In the genomic region with DNA sequence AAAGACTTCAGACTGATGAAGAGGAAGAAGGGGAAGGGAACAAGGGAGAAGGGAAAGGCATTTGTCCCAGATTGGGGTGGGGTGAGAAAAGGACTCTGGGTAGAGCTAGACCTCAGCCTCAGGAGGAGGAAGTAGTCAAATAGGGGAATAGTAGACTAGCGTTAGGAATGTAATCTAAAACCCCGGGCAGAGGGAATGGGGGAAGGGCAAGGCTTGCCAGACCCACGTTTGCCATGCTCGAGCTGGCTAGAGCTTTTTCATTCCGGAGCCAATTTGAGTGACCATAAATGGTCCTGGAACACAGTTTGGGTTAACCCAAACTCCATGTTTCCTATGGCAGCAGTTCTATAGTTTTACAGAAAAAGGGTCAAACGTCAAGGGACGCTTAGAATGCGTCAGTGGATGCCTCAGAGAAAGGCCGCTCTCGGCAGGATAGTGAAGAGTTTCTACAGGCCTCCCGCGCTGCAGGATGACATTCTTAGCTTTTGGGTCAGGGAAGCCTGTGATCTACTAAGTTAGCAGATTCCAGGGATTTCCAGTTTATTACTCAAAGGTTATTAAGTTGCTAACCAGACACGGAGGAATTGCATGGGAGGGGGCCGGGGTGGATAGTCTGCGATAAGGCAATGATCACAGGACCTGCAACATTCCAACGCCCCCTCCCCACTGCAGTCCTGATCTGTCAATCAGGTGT, we compare ENCODE assay signal across 1 mouse cellular context.
A peak's percentile ranks its signal among the peaks of the same experiment; 100 is the strongest.
TF ChIP-seq lines count a peak whose summit lies in the region.

No protein-coding gene starts in this region.

TF ChIP-seq in MEL, 35 proteins besides CTCF, POLR2A, EP300 and RAD21 (continued from another document):
- peak; percentile 66; the same call in 1 of the 2 replicates for TF ChIP-seq MXI1 (IDR thresholded peaks at IDR 0.05; ENCODE audit: low read depth, low read length)
- TF ChIP-seq TCF12 (IDR thresholded peaks at IDR 0.05; ENCODE audit: low read depth, low read length), result peak; percentile 51
- TF ChIP-seq POLR2AphosphoS5 (IDR thresholded peaks at IDR 0.05; ENCODE audit: borderline replicate concordance, low read depth, low read length), result no peak
- TF ChIP-seq MAZ (IDR thresholded peaks at IDR 0.05; ENCODE audit: low read depth, low read length), result 0 out of 2 replicates have a peak, but pooled peaks have one; percentile 22
- TF ChIP-seq MAX (IDR thresholded peaks at IDR 0.05; ENCODE audit: low read length), result peak; percentile 47; the same call in 1 of the 2 replicates
- no peak for TF ChIP-seq USF2 (IDR thresholded peaks at IDR 0.05; ENCODE audit: borderline replicate concordance in 1 of 2, insufficient read depth in 1 of 2, low read depth in 1 of 2, low read length in 2 of 2)
- TF ChIP-seq NELFE (IDR thresholded peaks at IDR 0.05; ENCODE audit: low read depth, low read length), result peak; percentile 66
- no peak for TF ChIP-seq SMC3 (IDR thresholded peaks at IDR 0.05; ENCODE audit: low read depth, low read length)
- TF ChIP-seq KAT2A (conservative IDR thresholded peaks at IDR 0.05; ENCODE audit: low read depth, low read length), result no peak
- peak; percentile 83 for TF ChIP-seq TBP (IDR thresholded peaks at IDR 0.05; ENCODE audit: low read depth, low read length)
- no peak for TF ChIP-seq ZC3H11A (IDR thresholded peaks at IDR 0.05; ENCODE audit: low read depth, low read length)
- TF ChIP-seq ZNF384 (IDR thresholded peaks at IDR 0.05; ENCODE audit: low read depth, low read length), result no peak
- TF ChIP-seq JUND (IDR thresholded peaks at IDR 0.05; ENCODE audit: low read depth, low read length), result no peak
- peak; percentile 79 for TF ChIP-seq CHD2 (IDR thresholded peaks at IDR 0.05; ENCODE audit: low read length)
- TF ChIP-seq CHD1 (IDR thresholded peaks at IDR 0.05; ENCODE audit: low read depth, low read length), result no peak; the same call in 1 of the 2 replicates
- no peak for TF ChIP-seq MAFK (IDR thresholded peaks at IDR 0.05; ENCODE audit: borderline replicate concordance, low read depth, low read length)
- TF ChIP-seq BHLHE40 (IDR thresholded peaks at IDR 0.05; ENCODE audit: borderline replicate concordance, low read depth, low read length), result 0 out of 2 replicates have a peak, but pooled peaks have one; percentile 44
- TF ChIP-seq ETS1 (IDR thresholded peaks at IDR 0.05; ENCODE audit: low read depth, low read length), result 0 out of 2 replicates have a peak, but pooled peaks have one; percentile 29
- peak; percentile 68 for TF ChIP-seq SIN3A (IDR thresholded peaks at IDR 0.05; ENCODE audit: low read length)
- TF ChIP-seq NRF1 (IDR thresholded peaks at IDR 0.05; ENCODE audit: insufficient read depth, low read depth, low read length, poor library complexity, severe bottlenecking), result no peak
- no peak for TF ChIP-seq GATA1 (IDR thresholded peaks at IDR 0.05; ENCODE audit: low read depth, low read length)
- TF ChIP-seq ZKSCAN1 (IDR thresholded peaks at IDR 0.05; ENCODE audit: low read depth, low read length), result no peak
- no peak; the same call in 1 of the 2 replicates for TF ChIP-seq POLR2AphosphoS2 (IDR thresholded peaks at IDR 0.05; ENCODE audit: low read length)
- TF ChIP-seq ELF1 (IDR thresholded peaks at IDR 0.05; ENCODE audit: low read depth, low read length), result peak; percentile 64
- no peak for TF ChIP-seq UBTF (IDR thresholded peaks at IDR 0.05; ENCODE audit: borderline replicate concordance, insufficient read depth, low read depth, low read length)
- no peak for TF ChIP-seq TAL1 (IDR thresholded peaks at IDR 0.05; ENCODE audit: low read length)
- TF ChIP-seq E2F4 (IDR thresholded peaks at IDR 0.05; ENCODE audit: borderline replicate concordance, low read depth, low read length), result no peak
- TF ChIP-seq MEF2A (IDR thresholded peaks at IDR 0.05; ENCODE audit: extremely low read depth, insufficient replicate concordance, low read depth, low read length, poor library complexity, severe bottlenecking), result no peak
TF ChIP-seq in MEL: peak in this region for 15.
